Mouse (Mus musculus) ES-E14 (cell line): Measurements from ENCODE around the gene Azin2.

Experiments
- HCFC1 ChIP-seq: IDR thresholded peaks from 2 replicates; pipeline ENCODE4 v1.6.1; 2012; ENCODE audit warnings: low read length, inconsistent platforms, borderline replicate concordance; ENCODE audit not compliant: insufficient read depth
- MAFK ChIP-seq: IDR thresholded peaks from 2 replicates; pipeline ENCODE4 v1.6.1; 2014; ENCODE audit warnings: mild to moderate bottlenecking, low read depth, low read length, inconsistent platforms; ENCODE audit not compliant: insufficient read depth
- ZC3H11A ChIP-seq: IDR thresholded peaks from 2 replicates; pipeline ENCODE4 v1.6.1; 2012; ENCODE audit warnings: low read depth, mild to moderate bottlenecking, inconsistent platforms, low read length, borderline replicate concordance

- TF ChIP-seq HCFC1 (no peak), ZC3H11A (no peak), MAFK (no peak)
Measured at GRCm38 (mm10) chr4:128962926-128963290, 666 bp upstream of the Azin2 start.
